Comparison of ENCODE assay signal across 8 mouse cellular contexts in the genomic region with DNA sequence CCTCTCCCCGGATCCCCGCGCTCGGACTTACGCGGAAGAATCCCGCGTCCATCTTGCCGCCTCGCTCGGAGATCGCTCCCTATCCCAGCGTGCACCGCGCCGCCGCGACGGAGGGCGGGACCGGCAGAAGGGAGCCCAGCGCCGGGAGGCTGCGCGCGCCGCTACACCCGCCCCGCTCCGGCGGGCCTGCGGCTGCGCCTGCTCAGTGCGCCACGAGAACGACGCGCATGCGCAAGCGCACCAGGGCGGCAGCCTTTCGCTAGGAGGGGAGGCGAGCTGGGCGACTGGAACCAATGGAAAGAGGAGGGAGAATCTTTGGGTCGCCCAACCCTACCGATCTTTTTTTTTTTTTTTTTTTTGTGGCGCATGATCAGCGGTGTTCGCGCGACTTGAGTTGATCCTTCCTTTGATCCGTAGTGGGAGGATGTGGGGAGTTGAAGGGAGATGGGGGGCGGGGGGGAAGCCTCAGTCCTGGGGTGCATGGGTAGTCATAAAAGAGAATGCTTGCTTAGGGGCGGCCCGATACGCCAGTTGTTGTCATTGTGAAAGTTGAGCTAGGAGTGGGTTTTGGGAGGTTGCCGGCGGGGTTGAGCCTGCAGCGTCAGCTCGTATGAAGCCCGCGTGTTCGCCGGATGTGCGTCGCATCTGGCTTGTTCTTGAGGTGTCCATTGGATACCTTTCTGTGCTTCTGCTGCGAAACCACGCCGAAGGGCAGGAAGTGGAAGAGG. TPM values are rescaled to one million over a fixed set of nuclear protein-coding genes. Genes with fewer than 3 reads are reported as not detected.
DNase-seq lines count a peak whose midpoint lies in the region; ATAC-seq and TF ChIP-seq lines count a peak whose summit lies in the region.

Gene Srrm1, minus strand, starts transcription at position 256 of the 728 bp plus-strand sequence.

- DNase-seq in c-Kit-positive CD71-positive TER-119-positive erythroid progenitor cells, embryonic 14.5 days (ENCODE audit: low spot score) = peak; percentile 96
- peak; percentile 98 for DNase-seq in heart, postnatal 0 days (ENCODE audit: low spot score)
- DNase-seq in kidney, postnatal 4 days = peak; percentile 98 to 99

- H3K27me3 ChIP-seq in E14TG2a.4 (ENCODE audit: insufficient read depth, low read length) = no peaks in the 10 kb centered on the region
- H3K27me3 ChIP-seq in forebrain, embryonic 12.5 days = peaks cover 4% of the 10 kb centered on the region; the same call in 1 of the 2 replicates
- no peaks in the 10 kb centered on the region for H3K27me3 ChIP-seq in heart, postnatal 0 days (ENCODE audit: control insufficient read depth, insufficient read depth, low read length)
- H3K27me3 ChIP-seq in liver, embryonic 16.5 days (ENCODE audit: control insufficient read depth, insufficient read depth, low read depth, low read length) = no peaks in the 10 kb centered on the region
- H3K27me3 ChIP-seq in neural tube, embryonic 13.5 days = no peaks in the 10 kb centered on the region
- H3K27me3 ChIP-seq in testis, adult 2 months (ENCODE audit: control insufficient read depth, insufficient read depth, low read length) = no peaks in the 10 kb centered on the region

- no peaks in the 10 kb centered on the region for H3K9me3 ChIP-seq in E14TG2a.4 (ENCODE audit: low read length)
- no peaks in the 10 kb centered on the region for H3K9me3 ChIP-seq in forebrain, embryonic 12.5 days
- no peaks in the 10 kb centered on the region for H3K9me3 ChIP-seq in heart, postnatal 0 days (replicated peaks; ENCODE audit: control insufficient read depth, low read length)
- H3K9me3 ChIP-seq in liver, embryonic 16.5 days (replicated peaks; ENCODE audit: control insufficient read depth, low read length) = no peaks in the 10 kb centered on the region
- H3K9me3 ChIP-seq in neural tube, embryonic 13.5 days = no peaks in the 10 kb centered on the region

- H3K27ac ChIP-seq in forebrain, embryonic 12.5 days = peak within 1 kb of the TSS; percentile 96
- H3K27ac ChIP-seq in heart, postnatal 0 days (ENCODE audit: low read depth) = peak within 1 kb of the TSS; percentile 95
- peak within 1 kb of the TSS; percentile 99 for H3K27ac ChIP-seq in liver, embryonic 16.5 days (ENCODE audit: low read length)
- peak within 1 kb of the TSS; percentile 97 for H3K27ac ChIP-seq in neural tube, embryonic 13.5 days (replicated peaks)
- peak within 1 kb of the TSS; percentile 94 for H3K27ac ChIP-seq in testis, adult 2 months (ENCODE audit: control insufficient read depth, insufficient read depth, low read depth, low read length)

- TF ChIP-seq CTCF in E14TG2a.4 (conservative IDR thresholded peaks at IDR 0.05; ENCODE audit: low read length) = no peak
- no peak for TF ChIP-seq CTCF in heart, postnatal 0 days (IDR thresholded peaks at IDR 0.05; ENCODE audit: low read depth)
- no peak for TF ChIP-seq CTCF in testis, adult 2 months (IDR thresholded peaks at IDR 0.05; ENCODE audit: control insufficient read depth, insufficient read depth, insufficient replicate concordance, low read depth, low read length)

- WGBS in forebrain, embryonic 12.5 days = 0% methylated on average over 69 of the region's 69 CpGs
- WGBS in heart, postnatal 0 days = 0% methylated on average over 61 of the region's 69 CpGs
- under 1% methylated on average over 66 of the region's 69 CpGs for WGBS in liver, embryonic 16.5 days (ENCODE audit: insufficient replicate concordance)
- under 1% methylated on average over 69 of the region's 69 CpGs for WGBS in neural tube, embryonic 13.5 days

- peaks cover 45% of the 10 kb centered on the region for H3K4me1 ChIP-seq in E14TG2a.4 (replicated peaks; ENCODE audit: low read depth, low read length)
- peaks cover 18% of the 10 kb centered on the region for H3K4me1 ChIP-seq in forebrain, embryonic 12.5 days
- peaks cover 16% of the 10 kb centered on the region; the same call in 1 of the 2 replicates for H3K4me1 ChIP-seq in heart, postnatal 0 days (ENCODE audit: control insufficient read depth, insufficient read depth)
- peaks cover 36% of the 10 kb centered on the region for H3K4me1 ChIP-seq in liver, embryonic 16.5 days (ENCODE audit: control insufficient read depth, low read depth, low read length)
- H3K4me1 ChIP-seq in neural tube, embryonic 13.5 days (replicated peaks) = peaks cover 23% of the 10 kb centered on the region
- peaks cover 9% of the 10 kb centered on the region for H3K4me1 ChIP-seq in testis, adult 2 months (ENCODE audit: control insufficient read depth, insufficient read depth, low read length)

- peak within 1 kb of the TSS; percentile 98 for H3K9ac ChIP-seq in forebrain, embryonic 12.5 days
- peak within 1 kb of the TSS; percentile 99 for H3K9ac ChIP-seq in heart, postnatal 0 days (replicated peaks; ENCODE audit: low read depth, low read length)
- H3K9ac ChIP-seq in liver, embryonic 16.5 days (ENCODE audit: low read depth, low read length) = peak within 1 kb of the TSS; percentile 96
- H3K9ac ChIP-seq in neural tube, embryonic 13.5 days = peak within 1 kb of the TSS; percentile 99

- ATAC-seq in forebrain, embryonic 12.5 days (ENCODE audit: low FRiP score) = peak; percentile 96
- peak; percentile 94 for ATAC-seq in heart, postnatal 0 days (ENCODE audit: insufficient read depth, low read depth)
- peak; percentile 90 for ATAC-seq in liver, embryonic 16.5 days (ENCODE audit: low read depth)
- peak; percentile 95 for ATAC-seq in neural tube, embryonic 13.5 days (ENCODE audit: low read depth)

- H3K4me2 ChIP-seq in forebrain, embryonic 12.5 days = peak within 1 kb of the TSS; percentile 85
- H3K4me2 ChIP-seq in heart, postnatal 0 days (ENCODE audit: low read depth, low read length) = peak within 1 kb of the TSS; percentile 70
- peak within 1 kb of the TSS; percentile 90 for H3K4me2 ChIP-seq in liver, embryonic 16.5 days (ENCODE audit: low read depth, low read length)
- H3K4me2 ChIP-seq in neural tube, embryonic 13.5 days = peak within 1 kb of the TSS; percentile 92

- peak within 1 kb of the TSS; percentile 99 for H3K4me3 ChIP-seq in E14TG2a.4 (replicated peaks; ENCODE audit: low read length)
- H3K4me3 ChIP-seq in forebrain, embryonic 12.5 days (replicated peaks) = peak within 1 kb of the TSS; percentile 98
- H3K4me3 ChIP-seq in heart, postnatal 0 days (ENCODE audit: low read depth, low read length) = peak within 1 kb of the TSS; percentile 87
- H3K4me3 ChIP-seq in liver, embryonic 16.5 days (ENCODE audit: low read depth, low read length) = peak within 1 kb of the TSS; percentile 96
- H3K4me3 ChIP-seq in neural tube, embryonic 13.5 days = peak within 1 kb of the TSS; percentile 99
- H3K4me3 ChIP-seq in testis, adult 2 months (ENCODE audit: control insufficient read depth, low read depth, low read length) = peak within 1 kb of the TSS; percentile 98

- H3K36me3 ChIP-seq in E14TG2a.4 (ENCODE audit: insufficient read depth, low read length) = peaks cover 28% of the 10 kb centered on the region
- H3K36me3 ChIP-seq in forebrain, embryonic 12.5 days (replicated peaks) = peaks cover 20% of the 10 kb centered on the region
- peaks cover 4% of the 10 kb centered on the region for H3K36me3 ChIP-seq in heart, postnatal 0 days (replicated peaks; ENCODE audit: control insufficient read depth, insufficient read depth, low read length)
- H3K36me3 ChIP-seq in liver, embryonic 16.5 days (ENCODE audit: control insufficient read depth, insufficient read depth) = peaks cover 6% of the 10 kb centered on the region; the same call in 1 of the 2 replicates
- H3K36me3 ChIP-seq in neural tube, embryonic 13.5 days = peaks cover 12% of the 10 kb centered on the region; the same call in 1 of the 2 replicates
- no peaks in the 10 kb centered on the region for H3K36me3 ChIP-seq in testis, adult 2 months (ENCODE audit: control insufficient read depth, insufficient read depth, low read length)

- TF ChIP-seq EP300 in heart, postnatal 0 days (IDR thresholded peaks at IDR 0.05; ENCODE audit: low read depth) = peak; percentile 2; the same call in 1 of the 2 replicates

- TF ChIP-seq POLR2A in testis, adult 2 months (IDR thresholded peaks at IDR 0.05; ENCODE audit: control insufficient read depth, low read depth, low read length) = peak; percentile 96

RNA-seq across cellular contexts. Expression of gene Srrm1, which starts in this region (rescaled TPM):
- polyA plus RNA-seq in forebrain, embryonic 12.5 days (2016; fragmentation: Nextera tagmentation; extraction: Ambion mirVana) = 272 and 275 TPM in 2 replicates
- total RNA-seq in heart, postnatal 0 days (2014; rRNA removed; ENCODE audit: low replicate concordance) = 18.6 and 22.6 TPM in 2 replicates
- polyA plus RNA-seq in heart, postnatal 0 days (2015; fragmentation: Nextera tagmentation; extraction: Ambion mirVana) = 85.0 and 99.6 TPM in 2 replicates
- 93.8 and 95.3 TPM in 2 replicates for polyA plus RNA-seq in liver, embryonic 16.5 days (2015; fragmentation: Nextera tagmentation; extraction: Ambion mirVana)
- polyA plus RNA-seq in neural tube, embryonic 13.5 days (2015; fragmentation: Nextera tagmentation; extraction: Ambion mirVana) = 195 and 229 TPM in 2 replicates
- polyA plus RNA-seq in testis, adult 2 months (2012; rRNA removed) = 23.5 and 25.7 TPM in 2 replicates

Comparison
In these comparisons a context has a peak if more than half of its experiments do, and no peak if none do; other contexts are left out.
1. Peak in every context shown above with its lines: DNase-seq, ATAC-seq, H3K4me3 ChIP-seq and H3K27ac ChIP-seq.